Mouse (Mus musculus): ENCODE measurements at regions not wholly inside any gene's neighbourhood (a gene's known extent, or its start where the extent isn't known, plus 50 kb on each side); places are given as distances from the start of the nearest gene placed in this dataset.

DNA sequence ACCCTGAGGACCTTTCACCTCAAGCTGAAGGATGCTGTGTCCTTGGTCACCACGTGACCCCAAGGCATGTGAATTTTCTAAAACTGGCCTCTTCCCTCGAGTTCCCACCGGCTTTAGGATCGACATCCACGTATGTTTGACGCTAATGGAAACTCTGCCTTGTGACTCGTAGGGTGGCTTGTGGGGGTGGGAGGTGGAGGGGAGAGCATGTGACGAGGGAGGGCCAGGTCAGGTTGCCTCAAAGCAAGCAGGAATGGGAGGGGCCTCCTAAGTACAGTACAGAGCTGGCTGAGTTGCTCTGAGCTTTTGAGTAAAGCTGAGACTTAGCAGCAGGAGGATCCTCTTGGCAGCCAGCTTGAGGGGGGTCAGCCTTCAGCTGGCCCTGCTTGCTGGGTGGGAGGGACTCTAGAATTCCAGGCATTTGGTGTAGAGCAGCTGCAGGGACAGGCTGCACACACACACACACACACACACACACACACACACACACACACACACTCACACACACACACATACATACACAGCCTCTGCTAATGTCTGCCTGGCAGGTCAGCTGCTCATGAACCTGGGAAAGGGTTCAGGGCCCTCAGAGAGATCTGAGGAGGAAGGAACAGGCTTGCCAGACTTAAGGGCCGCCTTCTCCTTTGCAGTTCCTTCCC is 78.5 kb downstream of the Sik1 start:
- DNase-seq (ENCODE audit: low spot score in 2 of 2): no peak

DNA sequence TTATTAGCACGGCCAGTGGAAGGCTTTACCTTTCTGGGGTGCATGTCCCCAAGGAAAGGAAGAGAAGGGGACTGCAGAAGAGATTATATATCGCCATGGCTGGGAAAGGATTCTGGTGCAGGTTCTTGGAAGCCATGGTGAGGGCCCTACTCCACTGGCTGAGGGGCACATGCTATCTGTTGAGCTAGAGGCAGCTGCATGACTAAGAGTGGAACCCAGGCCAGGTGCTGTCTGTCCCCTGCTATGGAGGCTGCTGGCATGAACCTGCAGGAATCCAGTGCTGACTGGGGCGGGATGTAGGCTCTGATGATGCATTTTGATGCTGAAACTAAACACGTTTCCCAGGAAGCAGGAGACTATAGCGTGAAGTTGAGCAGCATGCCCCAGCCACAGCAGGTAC is 77.9 kb downstream of the Sik1 start:
- no peak for DNase-seq (ENCODE audit: low spot score in 2 of 2)

DNA sequence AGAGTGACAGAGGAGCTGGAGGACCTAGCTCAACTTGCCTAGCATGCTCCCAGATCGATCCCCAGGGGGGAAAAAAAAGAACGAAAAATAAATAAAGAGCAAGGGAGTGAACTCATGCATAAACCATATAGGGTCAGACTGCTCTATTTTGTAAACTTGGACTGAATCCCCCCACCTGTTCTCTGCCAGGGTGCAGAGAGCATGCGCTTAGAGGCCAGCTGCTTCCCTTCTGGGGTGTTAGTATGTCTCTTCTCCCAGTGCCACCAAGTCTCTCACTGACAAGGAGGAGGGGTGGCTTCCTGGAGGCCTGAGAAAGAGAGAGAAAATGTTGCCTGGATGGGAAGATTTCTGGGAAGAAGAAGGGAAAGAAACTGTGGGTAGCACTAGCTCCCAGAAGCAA is 76.1 kb downstream of the Sik1 start:
- no peak for DNase-seq (ENCODE audit: low spot score in 2 of 2)

DNA sequence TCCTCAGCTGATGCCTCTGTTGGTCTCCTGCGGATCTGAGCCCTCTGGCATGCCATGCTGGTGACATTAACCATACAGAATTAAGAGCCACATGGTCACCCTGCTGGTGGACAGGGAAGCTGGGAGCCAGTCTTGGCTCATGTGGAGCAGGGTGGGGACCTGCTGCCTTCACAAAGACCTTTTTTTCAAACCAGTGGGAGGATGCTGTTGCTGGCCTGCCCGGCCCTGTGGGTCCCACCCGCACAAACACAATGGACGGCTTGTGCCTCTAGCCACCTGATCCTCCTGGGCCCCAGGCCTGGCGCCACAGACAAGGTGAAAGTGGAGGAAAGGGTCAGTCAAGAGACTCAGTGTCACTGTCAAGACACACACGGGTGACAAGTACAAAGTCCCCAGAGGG is 73.4 kb downstream of the Sik1 start:
- no peak for DNase-seq (ENCODE audit: low spot score in 2 of 2)

DNA sequence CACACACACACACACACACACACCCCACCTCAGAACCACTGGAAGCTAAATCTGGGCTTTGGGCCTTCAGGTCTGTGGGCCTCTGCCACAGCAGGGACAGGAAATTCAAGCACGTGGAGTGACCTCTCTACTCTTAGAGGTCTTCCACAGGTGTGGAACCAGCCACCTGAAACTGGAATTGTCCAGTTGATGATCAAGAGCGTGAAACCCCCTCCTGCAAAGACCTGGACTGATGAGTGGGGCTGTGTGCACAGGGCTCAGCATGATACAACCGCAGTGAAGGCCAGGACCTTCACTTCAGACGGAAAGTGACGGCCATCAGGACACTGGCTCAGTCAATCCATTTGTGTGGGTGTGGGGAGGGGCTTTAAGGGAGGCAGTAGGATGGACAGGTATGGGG is 72.5 kb downstream of the Sik1 start:
- DNase-seq (ENCODE audit: low spot score in 2 of 2): no peak

DNA sequence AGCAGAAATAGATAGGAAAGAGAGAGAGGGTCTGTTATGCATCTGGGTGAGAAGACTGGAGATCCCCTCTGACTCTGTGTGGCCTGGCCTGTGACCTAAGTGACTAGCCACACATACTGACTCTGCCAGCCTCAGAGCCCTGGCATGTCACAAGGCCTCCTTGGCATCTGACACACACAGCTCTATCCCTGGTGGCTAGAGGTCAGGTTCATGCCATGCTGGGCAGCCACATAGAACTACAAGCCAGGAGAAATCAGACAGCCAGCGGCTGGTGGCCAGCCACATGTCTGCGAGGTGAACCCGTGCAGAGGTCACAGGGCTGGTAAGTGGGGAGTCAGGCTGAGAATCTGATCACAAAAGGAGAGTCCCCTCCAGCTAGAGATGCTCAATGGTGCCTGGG is 67.3 kb downstream of the Sik1 start:
- no peak for DNase-seq (ENCODE audit: low spot score in 2 of 2)

DNA sequence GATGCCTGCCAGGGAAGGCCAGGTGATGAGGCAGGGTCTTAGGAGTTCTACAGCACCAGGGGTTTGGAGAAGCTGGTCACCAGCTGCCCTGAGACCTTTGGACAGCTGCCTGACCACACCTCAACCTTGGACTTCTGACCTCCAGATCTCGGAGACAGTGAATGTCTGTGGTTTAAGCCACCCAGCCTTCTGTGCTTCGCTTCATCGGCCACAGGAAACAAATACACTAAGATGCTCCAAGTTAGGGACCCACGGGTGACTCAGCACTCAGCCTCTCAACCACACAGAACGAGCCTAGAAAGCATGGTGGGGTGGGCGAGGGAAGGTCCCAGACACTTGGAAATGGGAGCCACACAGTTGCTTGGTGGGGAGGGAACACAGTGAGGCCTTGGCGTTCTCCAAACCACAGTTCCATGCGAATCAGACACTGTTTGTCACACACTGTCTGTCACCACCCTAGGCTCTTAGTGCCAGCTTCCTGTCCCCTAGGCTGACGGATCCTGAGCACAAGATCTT is 66.5 kb downstream of the Sik1 start:
- no peak for DNase-seq (ENCODE audit: low spot score in 2 of 2)

DNA sequence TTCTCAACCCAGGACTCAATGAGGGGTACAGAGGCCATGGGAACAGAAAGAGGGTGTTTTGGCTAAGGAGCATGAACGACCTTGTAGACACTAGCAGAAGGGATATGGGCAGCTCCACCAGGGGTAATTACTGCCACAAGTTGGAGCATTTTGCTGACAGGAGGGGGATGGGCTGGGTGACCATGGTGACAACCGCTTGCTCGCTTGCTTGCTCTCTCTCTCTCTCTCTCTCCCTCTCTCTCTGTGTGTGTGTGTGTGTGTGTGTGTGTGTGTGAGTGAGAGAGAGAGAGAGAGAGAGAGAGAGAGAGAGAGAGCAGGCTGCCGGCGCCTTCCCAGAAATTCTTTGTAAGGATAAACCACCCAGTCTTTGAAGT is 65.7 kb downstream of the Sik1 start:
- DNase-seq (ENCODE audit: low spot score in 2 of 2): no peak

DNA sequence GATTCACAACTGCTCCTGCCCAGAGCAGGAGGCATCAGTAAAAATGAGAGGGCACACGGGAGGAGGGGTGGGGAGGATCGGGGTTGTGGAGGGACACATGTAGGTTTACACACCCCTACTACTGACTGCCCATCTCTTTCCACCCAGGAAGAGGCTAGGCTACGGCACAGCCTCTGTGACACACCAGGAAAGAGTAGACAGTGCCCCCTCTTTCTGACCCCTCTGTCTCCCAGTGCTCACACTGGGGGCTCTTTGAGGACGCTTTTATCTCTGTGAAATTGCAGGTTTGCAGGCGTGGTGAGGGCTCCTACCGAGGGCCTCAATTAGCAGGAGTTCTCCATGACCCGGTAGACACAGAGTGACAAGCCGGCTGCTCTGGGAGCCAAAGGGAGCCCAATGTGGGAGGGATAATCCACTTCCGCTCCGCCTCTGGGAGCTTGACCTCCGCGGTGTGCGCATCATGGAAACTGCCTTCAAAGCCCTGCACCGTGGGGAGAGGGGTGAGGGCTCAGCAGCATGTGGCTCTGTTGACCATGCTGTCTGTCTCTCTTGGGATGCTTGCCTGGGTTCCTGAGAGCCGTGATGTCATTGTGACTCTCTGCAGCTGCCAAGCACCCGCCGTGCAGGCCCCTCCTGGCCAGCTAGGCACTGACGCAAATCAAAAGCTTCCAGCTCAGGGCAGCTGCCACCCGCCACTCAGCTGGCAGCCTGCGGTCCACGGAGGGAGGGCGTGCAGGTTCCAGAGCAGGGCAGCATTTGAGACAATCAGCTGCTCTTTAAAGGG is 65.1 kb downstream of the Sik1 start:
- DNase-seq (ENCODE audit: low spot score in 2 of 2): peak in 1 of 2 experiments; percentile 42

DNA sequence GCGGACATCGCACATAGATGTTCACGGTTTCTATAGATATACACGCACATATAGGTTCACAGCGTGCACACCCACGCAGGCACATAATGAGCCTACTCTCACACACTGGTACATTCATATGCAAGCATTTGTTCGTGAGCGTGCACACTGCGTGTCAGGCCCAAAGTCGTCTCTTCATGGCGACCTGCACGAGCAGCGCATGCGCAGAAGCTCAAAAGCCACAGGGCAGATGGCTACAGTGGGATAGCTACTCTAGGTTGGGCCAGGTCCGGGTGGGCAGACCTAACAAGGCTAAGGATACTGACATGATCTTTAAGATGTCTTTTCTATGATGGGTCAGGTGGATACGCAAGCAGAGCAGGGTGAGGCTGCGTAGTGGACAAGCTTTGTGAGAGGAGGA is 63.9 kb downstream of the Sik1 start:
- DNase-seq (ENCODE audit: low spot score in 2 of 2): no peak

DNA sequence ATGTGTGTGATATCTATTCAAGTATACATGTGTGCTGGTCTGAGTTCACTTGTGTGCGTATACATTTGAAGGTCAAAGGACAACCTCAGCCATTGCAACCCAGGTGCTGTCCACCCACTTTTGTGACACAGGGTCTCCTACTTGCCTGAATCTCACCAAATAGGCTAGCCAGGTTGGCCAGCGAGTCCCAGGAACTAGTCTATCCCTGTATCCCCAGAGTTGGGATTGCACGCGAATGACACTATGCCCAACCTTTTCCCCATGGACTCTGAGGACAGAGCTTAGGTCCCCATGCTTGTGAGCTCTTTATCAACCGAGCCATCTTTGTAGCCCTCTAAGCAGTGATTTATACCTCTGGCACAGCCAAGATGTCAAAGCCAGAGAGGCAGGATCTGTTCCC is 62.6 kb downstream of the Sik1 start:
- DNase-seq (ENCODE audit: low spot score in 2 of 2): no peak

DNA sequence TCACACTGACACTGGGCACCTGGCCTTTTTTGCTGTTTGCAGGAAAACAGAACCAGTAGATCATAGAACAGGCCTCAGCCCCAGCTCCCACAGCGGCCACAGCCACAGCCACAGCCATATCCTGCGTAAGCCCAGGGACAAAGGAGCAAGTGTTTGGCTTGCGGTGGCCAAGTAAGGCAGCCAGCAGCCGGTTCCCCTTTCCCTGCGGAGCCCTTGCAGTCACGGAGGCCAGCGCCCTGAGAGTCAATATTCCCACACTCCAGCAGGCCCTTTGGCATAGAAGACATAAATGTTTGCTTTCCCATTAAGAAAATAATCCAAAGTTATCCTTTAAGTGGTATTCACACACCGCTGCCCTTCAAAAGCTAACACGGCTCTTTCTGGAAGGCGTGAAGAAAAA is 62.1 kb downstream of the Sik1 start:
- no peak for DNase-seq (ENCODE audit: low spot score in 2 of 2)

DNA sequence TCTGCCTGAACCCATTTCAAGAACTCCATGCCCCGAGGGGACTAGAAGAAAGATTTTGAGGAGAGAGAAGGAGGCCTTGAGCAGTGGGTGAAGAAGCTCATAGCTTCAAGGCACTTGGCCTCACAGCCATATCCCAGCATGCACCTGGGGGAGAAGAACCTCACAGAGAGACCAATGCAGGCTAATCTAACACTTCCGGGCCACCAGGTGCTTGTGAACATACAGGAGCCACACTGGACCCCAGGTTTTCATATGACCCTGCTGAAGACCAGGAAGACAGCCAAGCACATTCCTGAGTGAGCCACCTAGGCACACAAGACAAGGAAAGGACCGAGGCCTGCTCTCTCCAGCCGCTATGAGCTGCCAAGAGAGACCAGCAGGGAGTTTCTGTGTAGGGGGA is 61.6 kb downstream of the Sik1 start:
- no peak for DNase-seq (ENCODE audit: low spot score in 2 of 2)

Measured in spleen, postnatal 4 days (tissue).